Mouse (Mus musculus) CH12.LX (cell line): ENCODE measurements around the gene Dbndd2.

Experiments
- CHD2 ChIP-seq: IDR thresholded peaks from 2 replicates; pipeline ENCODE4 v1.6.1; 2011; ENCODE audit warnings: low read length, improper control_type of control experiment
- CTCF ChIP-seq, 2 experiments: IDR thresholded peaks in 1 of 2; conservative IDR thresholded peaks in 1 of 2; 2 replicates each; pipeline ENCODE4 v1.5.1; 2011 to 2012; ENCODE audit warnings: low read depth in 2 of 2, low read length in 2 of 2, improper control_type of control experiment in 1 of 2, inconsistent platforms in 1 of 2, mild to moderate bottlenecking in 1 of 2, moderate library complexity in 1 of 2
- EP300 ChIP-seq: IDR thresholded peaks from 2 replicates; pipeline ENCODE4 v1.6.1; 2011; ENCODE audit warnings: low read length, improper control_type of control experiment
- JUN ChIP-seq: IDR thresholded peaks from 2 replicates; pipeline ENCODE4 v1.6.1; 2011; ENCODE audit warnings: low read depth, mild to moderate bottlenecking, low read length, improper control_type of control experiment, moderate library complexity; ENCODE audit not compliant: insufficient read depth
- MAX ChIP-seq: IDR thresholded peaks from 2 replicates; pipeline ENCODE4 v1.6.1; 2011; ENCODE audit warnings: low read length, improper control_type of control experiment
- NRF1 ChIP-seq: IDR thresholded peaks from 2 replicates; pipeline ENCODE4 v1.6.1; 2014; ENCODE audit warnings: low read depth, mild to moderate bottlenecking, inconsistent platforms, low read length, improper control_type of control experiment, moderate library complexity
- POLR2A ChIP-seq: IDR thresholded peaks from 2 replicates; pipeline ENCODE4 v1.6.1; 2011; ENCODE audit warnings: low read depth, mild to moderate bottlenecking, improper control_type of control experiment, low read length
- SMC3 ChIP-seq: IDR thresholded peaks from 2 replicates; pipeline ENCODE4 v1.6.1; 2011; ENCODE audit warnings: low read depth, low read length, improper control_type of control experiment
- TCF12 ChIP-seq: IDR thresholded peaks from 2 replicates; pipeline ENCODE4 v1.6.1; 2014; ENCODE audit warnings: low read depth, mild to moderate bottlenecking, inconsistent platforms, low read length, improper control_type of control experiment

DNA sequence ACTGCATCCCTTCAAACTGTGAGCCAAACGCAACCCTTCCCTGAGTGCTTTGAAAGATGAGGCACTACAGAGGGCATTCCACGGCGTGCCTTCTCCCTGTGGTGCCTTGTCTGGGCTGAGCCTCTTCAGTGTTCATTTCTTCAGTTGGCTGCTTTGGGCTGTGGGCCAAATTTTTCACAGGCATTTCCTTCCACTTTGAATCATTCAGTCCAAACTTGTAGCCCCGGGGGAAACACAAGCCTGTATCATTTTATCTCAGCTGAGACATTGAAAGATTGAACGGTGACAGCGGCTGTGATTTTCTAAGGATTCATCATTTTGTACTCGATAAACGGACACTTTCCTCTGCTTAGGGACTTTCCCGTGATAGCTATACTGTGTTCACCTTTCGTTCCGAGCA lies 30.7 kb downstream of the Dbndd2 start:
- no peak for TF ChIP-seq POLR2A
- TF ChIP-seq SMC3 = no peak
- TF ChIP-seq MAX = no peak
- no peak for TF ChIP-seq TCF12
- no peak for TF ChIP-seq CTCF (conservative IDR thresholded peaks at IDR 0.05 in 1 of 2, IDR thresholded peaks at IDR 0.05 in 1 of 2; ENCODE audit: low read depth in 2 of 2, low read length in 2 of 2)
- no peak for TF ChIP-seq JUN
- TF ChIP-seq CHD2 = no peak
- TF ChIP-seq NRF1 = no peak
- no peak for TF ChIP-seq EP300
